Mouse (Mus musculus) limb, embryonic 15.5 days (tissue): Measurements from ENCODE around the gene Smok2a. TPM values are rescaled to one million over a fixed set of nuclear protein-coding genes. Genes with fewer than 3 reads are reported as not detected.
"Not testable (repeated sequence)": the region's sequence is repeated elsewhere in the genome, so short reads cannot be mapped to it uniquely, and the experiment has no call there.

Experiments
- ATAC-seq: fragments of 200-750 bp; cut with Nextera tagmentation; 2 replicates; pipeline ENCODE4 v1.8.0; 2017; ENCODE audit warnings: low read depth, moderate TSS enrichment; ENCODE audit not compliant: insufficient number of reproducible peaks, low FRiP score, low TSS enrichment
- H3K27ac ChIP-seq: fragments of 300-500 bp; sonication (generic); 2 replicates; pipeline ENCODE4 v1.5.1; 2015; ENCODE audit warnings: moderate library complexity, mild to moderate bottlenecking, inconsistent platforms
- H3K27me3 ChIP-seq: fragments of 300-500 bp; sonication (generic); 2 replicates; pipeline ENCODE4 v1.6.1; 2015; ENCODE audit warnings: inconsistent platforms
- H3K36me3 ChIP-seq: fragments of 300-500 bp; sonication (generic); 2 replicates; pipeline ENCODE4 v1.6.1; 2015; ENCODE audit warnings: inconsistent platforms
- H3K4me1 ChIP-seq: fragments of 300-500 bp; sonication (generic); 2 replicates; pipeline ENCODE4 v1.6.1; 2015; ENCODE audit warnings: inconsistent platforms
- H3K4me2 ChIP-seq: fragments of 300-500 bp; sonication (generic); 2 replicates; pipeline ENCODE4 v1.6.1; 2015; ENCODE audit warnings: mild to moderate bottlenecking, inconsistent platforms
- H3K4me3 ChIP-seq: fragments of 300-500 bp; sonication (generic); 2 replicates; pipeline ENCODE4 v1.5.1; 2015; ENCODE audit warnings: mild to moderate bottlenecking, inconsistent platforms
- H3K9ac ChIP-seq: fragments of 300-500 bp; sonication (generic); 2 replicates; pipeline ENCODE4 v1.6.1; 2015; ENCODE audit warnings: inconsistent platforms
- H3K9me3 ChIP-seq: fragments of 300-500 bp; sonication (generic); 2 replicates; pipeline ENCODE4 v1.6.1; 2016; ENCODE audit warnings: inconsistent platforms
- WGBS: fragments of 180-500 bp; shearing (Covaris S2); methylation state at CpG from one replicate; pipeline ENCODE4 v1.1.7; 2015; 5-methylcytosine and 5-hydroxymethylcytosine counted together
- polyA plus RNA-seq: library from polyadenylated mRNA; unstranded; fragments of >200 nt; fragmentation: Nextera tagmentation; extraction: Ambion mirVana; gene quantifications from 2 replicates; pipeline ENCODE4 v1.2.1, GENCODE M21; 2015

The Smok2a gene
- not detected in 2 replicates for polyA plus RNA-seq

DNA sequence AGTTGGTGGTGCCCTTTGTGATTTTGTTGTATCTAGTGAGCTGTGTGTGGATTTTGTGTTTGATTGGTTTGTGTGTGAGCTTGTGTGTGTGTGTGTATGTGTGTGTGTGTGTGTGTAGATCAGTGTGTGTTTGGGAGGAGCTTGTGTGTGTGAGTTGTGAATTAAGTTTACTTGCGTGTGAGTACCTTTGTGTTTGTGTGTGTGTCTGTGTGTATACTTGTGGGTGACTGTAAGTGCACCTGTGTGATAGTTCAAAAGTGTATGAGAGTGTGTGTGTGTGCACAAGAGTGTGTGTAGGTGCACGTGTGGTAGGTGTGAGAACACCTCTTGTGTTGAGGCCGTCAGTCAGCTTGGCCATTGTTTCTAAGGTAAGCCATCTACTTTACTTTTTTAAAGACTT lies at the start of gene Smok2a:
Gene Smok2a, plus strand, starts transcription at position 301 of the 400 bp plus-strand sequence.
- peaks cover 56% of the 10 kb centered on the region for H3K9me3 ChIP-seq
- H3K9ac ChIP-seq, result no peak within 1 kb of the TSS
- no peak within 1 kb of the TSS for H3K4me2 ChIP-seq
- no peak within 1 kb of the TSS for H3K27ac ChIP-seq
- H3K4me1 ChIP-seq, result no peaks in the 10 kb centered on the region
- H3K27me3 ChIP-seq, result no peaks in the 10 kb centered on the region
- 79% methylated on average over 3 of the region's 3 CpGs for WGBS
- ATAC-seq, result no peak
- H3K4me3 ChIP-seq, result no peak within 1 kb of the TSS
- H3K36me3 ChIP-seq, result no peaks in the 10 kb centered on the region

- not testable (repeated sequence) for H3K27ac ChIP-seq, H3K4me1 ChIP-seq, H3K36me3 ChIP-seq, H3K4me3 ChIP-seq, H3K9me3 ChIP-seq, ATAC-seq, H3K9ac ChIP-seq, H3K4me2 ChIP-seq, H3K27me3 ChIP-seq
- 84% methylated on average over 6 of the region's 6 CpGs for WGBS
These were observed 47.4 kb upstream of the Smok2a start for GRCm38 (mm10) chr17:13173578-13173977.

DNA sequence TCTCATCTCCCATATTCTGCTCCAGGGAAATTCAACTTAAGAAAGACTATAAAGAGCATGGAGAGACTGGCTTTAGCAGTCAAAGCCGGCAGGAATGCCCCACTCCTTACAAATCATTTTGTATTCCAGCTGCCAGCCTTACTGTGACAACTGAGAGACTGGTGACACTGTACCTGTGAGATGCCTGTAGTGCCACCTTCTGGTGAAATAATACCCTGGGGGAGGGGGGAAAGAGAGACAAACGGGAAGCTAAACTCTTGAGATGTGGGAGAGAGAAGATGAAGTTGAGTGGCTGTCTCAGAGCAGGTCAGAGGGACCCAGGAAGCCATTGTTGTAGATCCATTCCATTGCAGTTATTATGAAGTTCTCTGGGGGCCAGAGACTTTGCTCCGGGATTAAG lies 47.0 kb upstream of the Smok2a start:
- ATAC-seq, H3K27ac ChIP-seq, H3K4me1 ChIP-seq, H3K9ac ChIP-seq, H3K9me3 ChIP-seq, H3K36me3 ChIP-seq, H3K4me3 ChIP-seq, H3K27me3 ChIP-seq, H3K4me2 ChIP-seq: not testable (repeated sequence)
- 49% methylated on average over 2 of the region's 3 CpGs for WGBS

- H3K9me3 ChIP-seq, H3K27ac ChIP-seq, H3K4me3 ChIP-seq, H3K27me3 ChIP-seq, H3K4me1 ChIP-seq, H3K4me2 ChIP-seq, H3K36me3 ChIP-seq, ATAC-seq, H3K9ac ChIP-seq: not testable (repeated sequence)
- WGBS, result 11% methylated on average over 1 of the region's 1 CpGs
These were observed 45.4 kb upstream of the Smok2a start for GRCm38 (mm10) chr17:13175609-13176008.

DNA sequence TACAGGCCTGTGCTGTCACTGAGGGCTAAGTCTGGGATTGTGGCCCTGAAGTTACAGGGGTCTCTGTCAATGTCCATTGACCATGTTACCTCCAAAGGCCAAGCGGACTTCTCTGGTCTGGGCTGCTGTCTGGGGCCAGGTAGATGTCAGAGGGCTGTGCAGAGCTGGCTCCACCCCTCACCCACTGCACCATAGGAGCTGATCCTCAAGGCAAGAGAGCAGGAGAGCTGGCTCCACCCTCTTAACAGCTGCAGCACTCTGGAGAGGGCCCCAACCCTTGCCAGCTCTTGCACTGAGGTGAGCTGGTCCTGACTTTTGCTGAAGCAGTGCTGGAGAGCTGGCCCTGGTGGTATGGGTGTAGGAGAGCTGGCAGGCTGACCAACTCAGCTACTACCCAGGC lies 43.2 kb upstream of the Smok2a start:
- H3K27me3 ChIP-seq, H3K27ac ChIP-seq, H3K4me2 ChIP-seq, H3K9me3 ChIP-seq, H3K36me3 ChIP-seq, H3K4me3 ChIP-seq, H3K4me1 ChIP-seq, H3K9ac ChIP-seq: not testable (repeated sequence)
- 0 out of 2 replicates have a peak, but pooled peaks have one; percentile 9 for ATAC-seq
- 53% methylated on average over 1 of the region's 1 CpGs for WGBS

GRCm38 (mm10) chr17:13179021-13179420 lies 42.0 kb upstream of the Smok2a start:
- H3K4me3 ChIP-seq, H3K27ac ChIP-seq, H3K4me2 ChIP-seq, H3K36me3 ChIP-seq, H3K9me3 ChIP-seq, H3K4me1 ChIP-seq, ATAC-seq, H3K27me3 ChIP-seq, H3K9ac ChIP-seq: not testable (repeated sequence)
- WGBS, result 85% methylated on average over 4 of the region's 4 CpGs

- not testable (repeated sequence) for H3K4me1 ChIP-seq, ATAC-seq, H3K27me3 ChIP-seq, H3K9me3 ChIP-seq, H3K4me3 ChIP-seq, H3K9ac ChIP-seq, H3K36me3 ChIP-seq, H3K27ac ChIP-seq, H3K4me2 ChIP-seq
- WGBS, result 85% methylated on average over 5 of the region's 5 CpGs
These were observed 40.5 kb upstream of the Smok2a start for GRCm38 (mm10) chr17:13180491-13180890.

GRCm38 (mm10) chr17:13182712-13183111 lies 38.3 kb upstream of the Smok2a start:
- H3K4me1 ChIP-seq, H3K27me3 ChIP-seq, H3K36me3 ChIP-seq, H3K4me2 ChIP-seq, H3K9ac ChIP-seq, H3K4me3 ChIP-seq, ATAC-seq, H3K9me3 ChIP-seq, H3K27ac ChIP-seq: not testable (repeated sequence)
- 69% methylated on average over 3 of the region's 4 CpGs for WGBS

DNA sequence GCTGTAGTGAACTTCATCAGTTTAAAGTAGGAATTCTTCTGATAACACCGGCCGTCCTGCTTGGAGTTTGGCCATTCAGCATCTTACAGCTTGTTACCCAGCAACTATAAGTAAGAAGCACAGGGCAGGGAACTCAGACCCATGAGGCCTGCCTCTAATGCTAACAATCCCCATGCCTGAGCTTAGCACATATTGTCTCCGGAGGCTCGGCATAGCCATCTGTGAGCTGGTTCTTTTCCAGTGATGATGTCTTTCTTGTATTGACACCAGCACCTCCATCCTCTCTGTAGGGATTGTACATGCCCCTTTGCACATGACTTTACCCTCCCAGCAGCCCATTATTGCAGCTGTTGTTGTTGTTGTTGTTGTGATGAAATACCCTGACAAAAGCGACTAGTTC lies 36.5 kb upstream of the Smok2a start:
- H3K27ac ChIP-seq, H3K36me3 ChIP-seq, H3K9me3 ChIP-seq, ATAC-seq, H3K27me3 ChIP-seq, H3K9ac ChIP-seq, H3K4me1 ChIP-seq, H3K4me3 ChIP-seq, H3K4me2 ChIP-seq: not testable (repeated sequence)
- WGBS, result 81% methylated on average over 5 of the region's 5 CpGs

DNA sequence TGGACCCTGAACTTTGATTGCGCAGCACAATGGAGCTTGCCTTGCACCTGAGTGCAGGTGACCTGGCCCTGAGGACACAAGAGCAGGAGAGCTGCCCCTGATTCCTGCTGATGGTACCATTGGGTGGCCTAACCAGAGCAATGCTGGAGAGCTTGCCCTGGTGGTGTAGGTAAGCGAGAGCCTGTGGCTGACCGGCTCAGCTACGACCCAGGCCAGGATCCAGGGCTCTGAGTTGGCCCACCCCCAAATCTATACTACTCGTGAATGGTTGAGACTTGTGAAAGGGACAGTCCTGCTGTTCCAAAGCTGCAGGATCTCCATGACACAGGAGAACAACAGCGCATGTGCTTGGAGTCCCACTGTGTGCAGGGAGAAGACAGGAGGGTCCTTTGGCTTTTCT lies 34.4 kb upstream of the Smok2a start:
- not testable (repeated sequence) for H3K4me1 ChIP-seq, H3K27me3 ChIP-seq, H3K27ac ChIP-seq, H3K4me3 ChIP-seq, H3K36me3 ChIP-seq, H3K4me2 ChIP-seq, H3K9ac ChIP-seq
- 0 out of 2 replicates have a peak, but pooled peaks have one; percentile 12 for ATAC-seq
- WGBS, result 81% methylated on average over 6 of the region's 6 CpGs
- peaks cover 11% of the 10 kb centered on the region for H3K9me3 ChIP-seq

DNA sequence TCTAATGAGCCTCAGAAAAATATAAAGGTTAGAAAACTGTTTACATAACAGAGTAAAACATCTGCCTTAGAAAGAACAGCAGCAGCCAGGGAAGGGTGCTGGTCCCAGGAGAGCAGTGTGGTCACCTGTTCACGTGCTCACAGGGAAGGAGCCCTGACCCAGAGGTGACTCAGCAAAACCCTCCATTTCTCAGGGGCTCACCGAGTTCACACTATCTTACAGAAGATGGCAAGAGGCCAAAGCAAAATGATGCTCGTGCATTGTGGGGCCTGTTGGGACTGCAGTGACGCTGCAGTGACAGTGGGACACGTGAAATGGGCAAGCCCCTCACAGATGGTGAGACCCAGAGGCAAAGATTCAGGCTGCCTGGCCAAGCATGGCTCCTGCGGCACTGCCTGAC lies 33.4 kb upstream of the Smok2a start:
- H3K27ac ChIP-seq, H3K27me3 ChIP-seq, H3K36me3 ChIP-seq, H3K4me2 ChIP-seq, H3K4me1 ChIP-seq, H3K9ac ChIP-seq, H3K4me3 ChIP-seq: not testable (repeated sequence)
- 62% methylated on average over 6 of the region's 6 CpGs for WGBS
- H3K9me3 ChIP-seq, result peaks cover 15% of the 10 kb centered on the region
- ATAC-seq, result peak; percentile 30; the same call in 1 of the 2 replicates

DNA sequence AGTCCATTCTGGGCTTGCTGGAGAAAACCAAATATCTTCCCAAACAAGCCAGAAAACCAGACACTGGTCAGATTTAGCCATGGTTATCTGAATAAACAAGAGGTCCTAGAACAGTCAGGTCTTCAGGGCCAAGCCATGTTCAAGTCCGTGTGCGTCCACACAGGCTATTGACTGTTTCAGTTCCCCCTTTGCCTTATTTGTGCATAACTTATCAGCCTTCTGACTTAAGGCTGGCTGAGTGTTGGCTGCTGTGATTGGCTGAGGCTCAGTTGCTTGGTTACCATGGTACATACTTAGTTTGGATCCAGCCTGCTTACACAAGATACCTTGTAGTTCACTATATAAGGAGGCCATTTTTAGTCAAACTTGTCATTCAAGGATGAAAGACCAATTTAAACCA lies 32.1 kb upstream of the Smok2a start:
- not testable (repeated sequence) for H3K4me3 ChIP-seq, H3K27me3 ChIP-seq, H3K36me3 ChIP-seq, H3K9ac ChIP-seq, ATAC-seq, H3K4me1 ChIP-seq, H3K4me2 ChIP-seq, H3K27ac ChIP-seq
- peaks cover 15% of the 10 kb centered on the region for H3K9me3 ChIP-seq
- WGBS, result 85% methylated on average over 2 of the region's 2 CpGs

GRCm38 (mm10) chr17:13190836-13191583 lies 30.0 kb upstream of the Smok2a start:
- not testable (repeated sequence) for H3K27ac ChIP-seq, H3K9ac ChIP-seq, H3K36me3 ChIP-seq, H3K4me1 ChIP-seq, ATAC-seq, H3K4me3 ChIP-seq, H3K4me2 ChIP-seq, H3K27me3 ChIP-seq
- H3K9me3 ChIP-seq, result peaks cover 24% of the 10 kb centered on the region
- WGBS, result 83% methylated on average over 10 of the region's 10 CpGs
